Mouse (Mus musculus) testis, postnatal 14 days (tissue): Measurements from ENCODE around the gene Commd9.

ENCODE experiments used
- DNase-seq: peaks from one replicate; pipeline ENCODE4 v3.0.0; 2021; ENCODE audit warnings: low spot score

Gene Commd9

DNA sequence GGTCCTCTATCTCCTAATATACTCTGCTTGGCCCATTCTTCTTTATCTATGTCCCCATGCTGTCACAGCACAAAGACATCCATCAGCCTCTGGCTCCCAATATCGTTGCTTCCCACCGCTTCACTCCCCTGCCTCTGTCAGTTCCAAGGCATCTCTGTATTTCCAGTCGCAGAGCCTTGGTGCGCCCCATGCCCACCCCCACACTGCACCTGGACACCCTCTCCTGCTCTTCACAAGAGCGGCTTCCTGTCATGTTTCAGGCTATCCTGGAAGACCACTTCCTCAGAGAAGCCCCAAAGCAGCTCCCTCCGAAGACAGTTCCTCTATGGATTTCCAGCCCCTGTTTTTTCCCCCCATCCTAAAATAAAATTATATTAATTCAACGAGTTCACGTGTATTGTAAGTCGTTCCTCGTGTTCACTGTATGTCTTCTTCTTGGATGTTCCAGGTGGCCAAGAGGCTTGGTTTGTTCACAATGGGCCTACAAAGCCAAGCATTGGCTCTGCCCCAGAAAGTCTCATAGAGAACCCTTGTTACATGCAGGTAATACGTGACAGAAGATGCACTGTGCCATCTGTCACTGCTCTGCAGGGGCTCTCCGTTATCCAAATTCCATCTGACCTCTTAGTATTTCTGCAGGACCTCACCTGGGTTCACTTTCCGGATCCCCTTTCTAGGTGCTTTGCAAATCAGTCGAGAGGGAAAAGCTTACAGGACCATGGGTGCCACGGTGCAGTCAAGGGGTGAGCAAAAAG lies 23.5 kb downstream of the Commd9 start:
- DNase-seq, result no peak

DNA sequence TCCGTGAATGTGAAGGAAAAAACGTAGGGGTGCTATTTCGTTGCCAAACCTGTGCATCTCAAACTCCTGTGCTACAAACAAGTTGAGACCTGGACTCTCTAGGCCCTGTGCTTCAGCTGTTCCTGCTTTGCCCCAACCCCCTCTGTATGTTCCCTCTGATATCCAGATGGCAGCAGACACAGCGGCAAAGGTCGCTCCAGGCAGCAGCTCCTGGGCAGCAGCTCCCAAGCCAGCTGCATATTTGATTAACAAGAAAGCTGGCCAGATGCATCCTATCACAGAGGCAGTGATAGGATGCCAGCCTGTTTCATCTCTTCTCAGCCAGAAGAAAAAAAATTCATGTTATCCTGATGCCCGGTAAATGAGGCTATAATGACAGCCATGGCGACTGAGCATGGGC lies 32.5 kb downstream of the Commd9 start:
- DNase-seq, result no peak

DNA sequence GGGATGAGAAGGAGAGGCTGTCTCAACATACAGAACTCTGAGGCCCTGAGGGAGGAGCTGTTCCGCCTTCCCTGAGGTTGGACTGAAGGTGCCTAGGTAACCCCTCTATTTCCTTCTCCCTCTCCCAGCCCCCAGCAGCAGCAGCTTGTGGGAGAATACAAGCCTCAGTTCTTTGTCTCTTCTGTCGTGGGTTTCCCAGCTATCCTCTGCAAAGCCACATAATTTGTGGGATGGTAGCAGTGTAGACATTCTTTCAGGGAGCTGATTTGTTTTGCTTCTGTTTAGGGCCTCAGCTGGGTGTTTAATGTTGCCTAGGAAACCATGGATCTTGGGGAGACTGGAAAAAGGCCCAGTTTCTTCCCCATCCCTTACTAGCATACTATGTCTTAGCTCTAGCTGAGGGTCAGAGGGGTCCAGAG lies 34.1 kb downstream of the Commd9 start:
- DNase-seq, result no peak

DNA sequence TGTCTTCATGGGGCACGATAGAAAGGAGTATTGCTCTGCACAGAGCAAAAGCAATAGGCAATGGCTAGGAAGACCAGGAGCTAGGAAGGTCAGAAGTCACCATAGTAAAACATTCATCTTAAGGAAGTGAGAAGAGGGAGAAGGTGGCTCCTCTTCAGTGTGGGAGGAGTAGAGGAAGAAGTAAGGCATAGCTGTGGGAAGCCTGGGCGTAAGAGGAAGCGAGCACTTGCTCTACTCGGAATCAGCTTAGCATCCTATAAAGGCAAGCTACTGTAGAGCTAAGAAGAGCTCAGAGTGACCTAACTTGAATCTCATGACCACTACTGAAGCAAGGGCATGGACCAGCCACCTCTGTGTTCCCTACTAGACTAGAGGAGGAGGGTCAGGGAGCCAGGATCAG lies 36.3 kb downstream of the Commd9 start:
- no peak for DNase-seq

DNA sequence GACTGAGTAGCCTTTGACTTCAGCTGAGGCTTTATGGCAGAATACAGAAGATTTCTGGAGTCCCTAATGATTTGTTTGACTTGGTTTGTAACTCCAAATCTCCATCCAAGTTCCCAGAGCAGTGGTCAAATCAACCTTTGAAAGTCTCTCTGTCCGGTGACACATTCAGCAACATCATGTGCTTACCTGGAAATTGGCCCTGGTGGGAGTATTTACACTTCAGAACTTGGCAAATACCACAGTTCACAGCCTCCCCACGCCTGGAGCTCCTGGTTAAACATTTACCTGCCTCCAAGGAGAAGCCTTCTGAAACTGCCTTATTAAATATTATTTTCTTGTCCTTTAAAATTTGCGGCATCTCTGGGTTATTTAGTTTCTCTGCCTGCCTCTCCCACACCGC lies 37.1 kb downstream of the Commd9 start:
- no peak for DNase-seq

DNA sequence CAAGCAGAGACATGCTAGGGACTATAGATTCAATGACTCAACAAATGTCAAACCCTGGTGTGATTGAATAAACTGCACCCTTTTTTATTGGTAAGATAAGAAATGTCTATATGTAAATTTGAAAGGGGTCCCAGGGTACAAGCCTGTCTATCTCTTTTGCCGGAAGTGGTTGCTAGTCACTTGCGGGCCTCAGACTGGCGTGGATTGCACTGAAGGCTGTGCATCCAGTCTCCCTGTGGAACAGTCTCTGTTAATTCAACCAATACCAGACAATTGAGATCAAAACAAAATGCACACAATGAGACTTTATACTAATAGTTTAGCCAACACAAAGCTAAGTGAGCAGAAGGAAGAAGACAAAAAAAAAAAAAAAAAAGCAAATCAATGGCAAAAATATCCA lies 39.1 kb downstream of the Commd9 start:
- DNase-seq, result no peak

DNA sequence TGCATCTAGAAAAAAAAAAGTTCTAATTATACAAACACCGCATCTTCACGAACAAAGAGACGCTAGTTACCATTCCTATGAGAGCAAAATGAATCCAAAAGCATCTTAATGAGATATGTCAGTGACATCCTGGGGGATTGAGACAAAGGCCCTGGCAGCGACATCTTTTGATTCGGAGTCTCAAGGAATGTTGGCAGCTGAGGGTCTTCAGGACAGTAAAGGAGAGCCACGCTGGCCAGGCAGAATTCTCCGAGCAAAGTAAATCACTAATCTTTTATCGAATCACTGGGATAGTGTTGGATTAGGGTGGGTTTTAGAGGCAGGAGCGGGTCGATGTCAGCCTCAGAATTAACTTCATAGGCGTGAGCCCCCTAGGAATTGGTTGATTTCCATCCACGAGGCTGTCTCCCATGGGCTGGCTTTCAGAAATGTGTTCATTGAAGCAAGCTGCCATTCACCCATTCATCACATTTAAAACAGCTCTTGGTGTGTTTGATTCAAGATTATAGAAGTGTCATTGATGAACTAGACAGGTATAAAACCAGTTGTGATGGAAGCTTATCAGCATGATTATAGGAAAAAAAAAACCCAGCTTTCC lies 39.6 kb downstream of the Commd9 start:
- no peak for DNase-seq

DNA sequence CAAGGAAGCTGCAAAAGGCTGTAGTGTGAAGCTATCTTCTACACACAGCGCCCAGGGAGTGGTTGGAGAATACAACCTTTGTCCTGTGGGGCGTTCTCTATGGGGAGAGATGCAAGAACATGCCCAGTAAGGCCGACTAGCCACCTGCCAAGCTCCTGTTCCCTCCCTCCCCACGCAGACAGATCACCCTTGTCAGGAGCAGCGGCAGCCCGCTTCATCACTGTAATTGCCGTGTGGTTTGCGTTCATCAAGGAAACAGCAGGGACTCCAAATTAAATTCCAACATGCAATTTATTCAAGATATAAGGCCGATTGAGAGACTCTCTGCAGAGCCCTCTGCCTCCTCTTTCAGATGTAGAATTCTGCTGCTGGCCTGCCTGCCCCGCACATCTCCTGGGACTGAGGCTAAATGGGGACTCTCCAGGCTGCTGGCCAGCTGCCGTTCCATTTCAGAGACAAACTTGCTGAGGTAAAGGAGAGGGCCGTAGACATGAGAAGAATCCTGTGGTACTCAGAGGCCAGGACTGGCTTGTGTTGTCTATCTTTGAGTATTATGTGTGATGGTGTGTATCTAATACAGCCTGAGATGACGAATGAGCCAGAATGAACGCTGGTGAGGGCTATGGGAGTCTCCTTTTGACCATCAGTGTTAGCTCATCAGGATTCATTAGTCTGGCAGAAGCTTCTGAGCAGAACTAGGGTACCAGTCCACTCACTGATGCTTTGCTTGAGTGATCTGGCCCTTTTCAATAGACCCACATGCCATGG lies 46.3 kb downstream of the Commd9 start:
- DNase-seq, result no peak

DNA sequence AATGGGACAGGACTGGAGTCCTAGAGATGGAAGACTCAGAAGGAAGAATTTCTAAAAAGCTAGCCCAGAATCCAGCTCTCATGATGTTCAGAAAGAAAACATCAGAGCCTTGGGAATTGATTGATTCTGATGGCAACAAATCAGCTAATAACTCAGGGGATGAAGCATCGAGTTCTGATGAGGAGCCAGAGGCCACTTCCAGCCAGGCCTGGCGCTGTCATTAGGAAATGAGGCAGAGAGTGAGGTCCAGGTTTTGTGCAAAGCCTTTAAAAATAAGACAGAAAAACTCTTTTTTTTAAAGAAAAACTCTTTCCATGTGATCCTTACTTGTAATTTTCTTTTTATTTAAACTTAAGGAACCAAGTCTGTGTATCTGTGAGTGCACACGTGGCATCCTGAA lies 47.3 kb downstream of the Commd9 start:
- DNase-seq, result no peak

DNA sequence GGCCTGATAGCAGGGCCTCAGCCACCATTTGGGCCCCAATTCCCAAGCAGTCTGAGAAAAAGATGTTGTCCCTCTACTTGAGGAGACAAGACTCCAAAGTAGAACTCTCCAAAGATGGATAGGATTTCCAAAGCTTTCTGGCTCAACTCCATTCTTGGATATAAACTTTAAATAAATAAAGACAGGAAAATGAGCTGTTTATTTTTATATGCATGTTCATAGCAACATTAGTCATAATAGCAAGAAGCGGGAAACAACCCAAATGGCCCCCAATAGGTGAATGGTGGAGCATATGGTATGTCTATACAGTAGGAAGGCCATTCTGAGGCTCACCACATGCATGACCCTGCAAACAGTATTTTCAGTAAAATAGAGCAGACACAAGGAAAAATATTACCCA lies 49.0 kb downstream of the Commd9 start:
- DNase-seq, result no peak

DNA sequence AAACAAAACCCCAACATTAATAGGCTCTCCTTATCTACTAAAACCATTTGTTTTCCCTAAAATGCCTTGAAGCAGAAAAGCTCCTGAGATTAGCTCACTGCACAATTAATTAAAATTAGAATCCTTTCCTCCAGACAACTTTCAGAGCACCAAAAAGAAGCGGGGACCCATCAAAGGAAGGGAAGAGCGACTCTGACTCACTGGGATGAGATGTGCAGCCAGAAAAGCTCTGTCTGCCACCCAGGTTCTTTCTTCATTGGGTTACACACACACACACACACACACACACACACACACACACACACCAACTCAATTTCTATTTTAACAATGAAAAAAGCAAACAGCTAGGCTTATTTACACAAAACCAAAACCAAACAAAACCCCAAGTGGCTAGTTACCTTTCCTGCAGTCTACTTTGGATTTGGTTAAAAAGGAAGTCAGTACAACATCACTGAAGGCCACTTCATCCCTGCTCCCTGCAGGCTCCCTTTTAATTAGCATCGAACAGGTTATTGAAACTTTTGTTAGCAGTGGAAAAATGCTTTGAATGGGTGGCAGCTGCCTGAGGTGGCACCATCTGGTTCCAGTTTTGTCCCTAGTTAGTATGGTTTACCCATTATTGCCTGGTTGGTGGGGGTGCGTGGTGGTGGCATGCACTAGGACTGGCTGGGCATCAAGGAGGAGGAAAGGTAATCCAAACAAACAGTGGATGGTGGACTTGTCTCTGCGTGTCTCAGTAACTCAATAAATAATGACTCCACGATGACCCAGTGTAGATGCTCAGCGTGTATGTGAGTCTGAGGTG lies 64.9 kb downstream of the Commd9 start:
- no peak for DNase-seq
